Mouse (Mus musculus) heart, postnatal 0 days (tissue): ENCODE measurements around the gene Fgfr1op2.

Experiments used
- CTCF ChIP-seq: IDR thresholded peaks from 2 replicates; pipeline ENCODE4 v1.5.1; 2016; ENCODE audit warnings: antibody characterized with exemption, control low read depth, low read depth
- EP300 ChIP-seq: IDR thresholded peaks from 2 replicates; pipeline ENCODE4 v1.6.1; 2016; ENCODE audit warnings: antibody characterized with exemption, low read depth

GRCm38 (mm10) chr6:146578586-146578985 is 1.6 kb downstream of the Fgfr1op2 start:
- TF ChIP-seq CTCF (no peak), EP300 (no peak)
